Mouse (Mus musculus) myocyte (in vitro differentiated cells): Measurements from ENCODE around the gene Rad51b.

Experiments used
- E2F4 ChIP-seq: IDR thresholded peaks from one replicate; pipeline ENCODE4 v1.6.1; 2011; ENCODE audit warnings: mild to moderate bottlenecking, control low read depth, moderate library complexity; ENCODE audit not compliant: insufficient read depth
- MAX ChIP-seq: IDR thresholded peaks from one replicate; pipeline ENCODE4 v1.6.1; 2011; ENCODE audit warnings: low read depth, mild to moderate bottlenecking, control low read depth
- MYOD1 ChIP-seq, 3 experiments: IDR thresholded peaks; one replicate each; pipeline ENCODE4 v1.6.1; 2011; ENCODE audit warnings: control low read depth in 2 of 3, low read depth in 2 of 3, mild to moderate bottlenecking in 2 of 3, moderate library complexity in 1 of 3; ENCODE audit not compliant: insufficient read length in 2 of 3, control insufficient read depth in 1 of 3
- POLR2A ChIP-seq: IDR thresholded peaks from one replicate; pipeline ENCODE4 v1.6.1; 2011; ENCODE audit warnings: low read depth, mild to moderate bottlenecking, control low read depth, moderate library complexity; ENCODE audit not compliant: insufficient read length
- POLR2AphosphoS2 ChIP-seq: IDR thresholded peaks from one replicate; pipeline ENCODE4 v1.6.1; 2011; ENCODE audit warnings: low read depth, control low read depth; ENCODE audit not compliant: insufficient read length
- REST ChIP-seq: IDR thresholded peaks from one replicate; pipeline ENCODE4 v1.6.1; 2011; ENCODE audit warnings: mild to moderate bottlenecking, control low read depth, moderate library complexity; ENCODE audit not compliant: insufficient read depth, insufficient read length
- SRF ChIP-seq: IDR thresholded peaks from one replicate; pipeline ENCODE4 v1.6.1; 2011; ENCODE audit warnings: low read depth; ENCODE audit not compliant: control insufficient read depth, insufficient read length
- TCF12 ChIP-seq: IDR thresholded peaks from one replicate; pipeline ENCODE4 v1.6.1; 2011; ENCODE audit warnings: mild to moderate bottlenecking, control low read depth; ENCODE audit not compliant: poor library complexity, insufficient read depth, severe bottlenecking
- TCF3 ChIP-seq: IDR thresholded peaks from one replicate; pipeline ENCODE4 v1.6.1; 2011; ENCODE audit warnings: low read depth, control low read depth; ENCODE audit not compliant: insufficient read length

DNA sequence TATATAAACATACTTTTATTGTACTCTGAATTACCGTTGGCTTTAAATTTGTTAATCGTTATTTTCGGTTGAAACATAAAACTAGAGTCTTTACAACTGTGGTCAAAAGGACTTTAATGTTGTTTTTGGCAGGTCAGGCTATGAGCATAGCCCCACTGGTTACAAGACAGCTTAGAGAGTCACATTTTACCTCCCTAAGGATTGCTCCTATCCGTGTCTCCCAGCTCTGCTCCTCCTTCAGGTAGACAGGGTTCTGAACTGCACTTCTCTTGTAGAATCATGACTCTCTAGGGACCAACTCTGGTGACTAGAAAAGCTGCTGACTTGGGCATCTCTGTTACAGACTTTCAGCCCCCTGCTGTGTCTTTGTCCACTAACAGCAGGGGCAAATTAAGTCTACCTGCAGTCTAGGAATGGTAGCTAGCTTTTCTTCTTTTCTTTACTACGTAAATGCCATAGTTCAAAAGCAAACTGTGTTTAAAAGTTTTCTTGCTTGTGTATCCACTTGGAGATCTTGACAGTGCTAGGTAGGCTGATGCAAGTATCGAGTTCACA lies 44.3 kb downstream of the Rad51b start:
- TF ChIP-seq POLR2A (no peak), POLR2AphosphoS2 (no peak), SRF (no peak), TCF12 (no peak), E2F4 (no peak), MYOD1 (IDR thresholded peaks at IDR 0.05; ENCODE audit: control insufficient read depth in 1 of 3, insufficient read length in 2 of 3, low read depth in 2 of 3) (no peak), TCF3 (no peak), MAX (no peak), REST (no peak)
